32 mouse cellular contexts compared by ENCODE assay signal in genomic region chr19:14578698-14579097, GRCm38 (mm10). TPM values are rescaled to one million over a fixed set of nuclear protein-coding genes. Genes with fewer than 3 reads are reported as not detected.
DNase-seq lines count a peak whose midpoint lies in the region; ATAC-seq and TF ChIP-seq lines count a peak whose summit lies in the region.
"Had no signal": no experiment of that assay in that cellular context is flagged by ENCODE, and none has a peak within 500 bp of the region (broad histone marks: within the 10 kb centered on the region; RNA-seq: fewer than 3 reads in every experiment).

No protein-coding gene starts in this region.

- no peaks in the 10 kb centered on the region for H3K9me3 ChIP-seq in embryonic facial prominence, embryonic 10.5 days
- H3K9me3 ChIP-seq in heart, embryonic 11.5 days (replicated peaks; ENCODE audit: control insufficient read depth, low read length) = no peaks in the 10 kb centered on the region
- H3K9me3 ChIP-seq: embryonic facial prominence, embryonic 12.5 days; embryonic facial prominence, embryonic 15.5 days; forebrain, embryonic 10.5 days; forebrain, embryonic 13.5 days; heart, embryonic 12.5 days; heart, embryonic 15.5 days had no signal

- peak overlapping the region; percentile 81 for H3K27ac ChIP-seq in embryonic fibroblast, embryonic 13.5 days (ENCODE audit: insufficient read depth, low read length)
- no peak overlapping the region for H3K27ac ChIP-seq in embryonic facial prominence, embryonic 10.5 days (replicated peaks)
- no peak overlapping the region for H3K27ac ChIP-seq in heart, embryonic 11.5 days (ENCODE audit: low read depth, low read length)
- H3K27ac ChIP-seq: embryonic facial prominence, embryonic 12.5 days; embryonic facial prominence, embryonic 15.5 days; forebrain, embryonic 10.5 days; forebrain, embryonic 13.5 days; gastrocnemius, adult 2 months; heart, embryonic 15.5 days; hindbrain, embryonic 14.5 days; hindbrain, postnatal 0 days had no signal

- TF ChIP-seq CTCF in embryonic fibroblast, embryonic 13.5 days (IDR thresholded peaks at IDR 0.05; ENCODE audit: borderline replicate concordance, insufficient read depth, low read length) = no peak

- peaks cover 10% of the 10 kb centered on the region for H3K4me1 ChIP-seq in embryonic fibroblast, embryonic 13.5 days (ENCODE audit: control insufficient read depth, insufficient read depth, low read length)
- peaks cover 8% of the 10 kb centered on the region for H3K4me1 ChIP-seq in embryonic facial prominence, embryonic 10.5 days
- no peaks in the 10 kb centered on the region for H3K4me1 ChIP-seq in heart, embryonic 11.5 days (ENCODE audit: control insufficient read depth, insufficient read depth, low read length)
- H3K4me1 ChIP-seq: embryonic facial prominence, embryonic 12.5 days; embryonic facial prominence, embryonic 15.5 days; forebrain, embryonic 13.5 days; heart, embryonic 15.5 days had no signal

- no peak overlapping the region for H3K4me2 ChIP-seq in heart, embryonic 11.5 days
- H3K4me2 ChIP-seq: embryonic facial prominence, embryonic 12.5 days; embryonic facial prominence, embryonic 15.5 days; forebrain, embryonic 13.5 days; heart, embryonic 12.5 days; heart, embryonic 15.5 days; hindbrain, embryonic 14.5 days had no signal

- TF ChIP-seq POLR2A in embryonic fibroblast, embryonic 13.5 days (IDR thresholded peaks at IDR 0.05; ENCODE audit: low read depth, low read length) = no peak

- peaks cover 46% of the 10 kb centered on the region for H3K36me3 ChIP-seq in embryonic facial prominence, embryonic 10.5 days (replicated peaks)
- H3K36me3 ChIP-seq in heart, embryonic 11.5 days (ENCODE audit: control insufficient read depth, insufficient read depth, low read length) = 0 out of 2 replicates have a peak, but pooled peaks cover 2% of the 10 kb centered on the region
- H3K36me3 ChIP-seq: heart, embryonic 15.5 days had no signal

- H3K27me3 ChIP-seq in embryonic facial prominence, embryonic 10.5 days (replicated peaks; ENCODE audit: low read depth, poor library complexity, severe bottlenecking) = no peaks in the 10 kb centered on the region
- H3K27me3 ChIP-seq in heart, embryonic 11.5 days (ENCODE audit: control insufficient read depth, insufficient read depth, low read length) = no peaks in the 10 kb centered on the region
- H3K27me3 ChIP-seq: embryonic facial prominence, embryonic 12.5 days; embryonic facial prominence, embryonic 15.5 days; forebrain, embryonic 13.5 days; heart, embryonic 12.5 days; heart, embryonic 15.5 days had no signal

- peak; percentile 71 for DNase-seq in 3T3-L1 (ENCODE audit: low read depth, low spot score)
- peak; percentile 70 for DNase-seq in Muller cell, postnatal 12 days (ENCODE audit: inconsistent ontology term)
- DNase-seq in neural tube, embryonic 10.5 days (ENCODE audit: extremely low spot score, low spot score) = no peak
- DNase-seq in embryonic facial prominence, embryonic 10.5 days (ENCODE audit: low spot score) = no peak
- DNase-seq in testis, postnatal 10 days (ENCODE audit: low spot score) = no peak
- DNase-seq: adrenal gland, adult 2 months; adrenal gland, postnatal 14 days; cerebellum, adult 11 months; cerebellum, adult 8-10 months; cerebellum, postnatal 10 days; cerebellum, postnatal 36 days; gastrocnemius, adult 2 months; gastrocnemius, postnatal 36 days; heart, adult 11 months; heart, postnatal 10 days; heart, postnatal 36 days; kidney, adult 8-10 months had no signal

- H3K9ac ChIP-seq in heart, embryonic 11.5 days (ENCODE audit: low read depth, low read length) = no peak overlapping the region
- H3K9ac ChIP-seq: embryonic facial prominence, embryonic 12.5 days; embryonic facial prominence, embryonic 15.5 days; forebrain, embryonic 13.5 days; heart, embryonic 12.5 days; heart, embryonic 15.5 days; hindbrain, embryonic 14.5 days had no signal

- 92% methylated on average over 5 of the region's 5 CpGs for WGBS in embryonic facial prominence, embryonic 10.5 days
- WGBS in heart, embryonic 11.5 days (ENCODE audit: insufficient replicate concordance) = 83% methylated on average over 5 of the region's 5 CpGs

- no peak overlapping the region for H3K4me3 ChIP-seq in embryonic fibroblast, embryonic 13.5 days (ENCODE audit: insufficient read depth, low read length)
- no peak overlapping the region for H3K4me3 ChIP-seq in embryonic facial prominence, embryonic 10.5 days
- no peak overlapping the region for H3K4me3 ChIP-seq in heart, embryonic 11.5 days (ENCODE audit: low read depth, low read length)
- H3K4me3 ChIP-seq: embryonic facial prominence, embryonic 12.5 days; embryonic facial prominence, embryonic 15.5 days; erythroblast, embryonic 14.5 days; forebrain, embryonic 10.5 days; forebrain, embryonic 13.5 days; gastrocnemius, adult 2 months; heart, embryonic 12.5 days; heart, embryonic 15.5 days had no signal

- peak; percentile 42; a peak in 1 of 4 replicates for ATAC-seq in hematopoietic stem cell, adult 5-6 weeks (replicated peaks in 1 of 2; ENCODE audit: insufficient read depth in 1 of 2, low FRiP score in 2 of 2, low TSS enrichment in 1 of 2, low read depth in 1 of 2, poor library complexity in 2 of 2, severe bottlenecking in 2 of 2)
- no peak for ATAC-seq in heart, embryonic 11.5 days (replicated peaks; ENCODE audit: insufficient number of reproducible peaks, low FRiP score, low TSS enrichment)
- ATAC-seq: forebrain, embryonic 13.5 days; forebrain, embryonic 16.5 days; hindbrain, postnatal 0 days; inflammation-experienced regulatory T-cells, adult 6 months; intestine, embryonic 16.5 days had no signal

RNA-seq across cellular contexts. Expression of gene Tle4, which starts 19.2 kb away (rescaled TPM):
- 7.1 and 7.2 TPM in 2 replicates for polyA plus RNA-seq in embryonic fibroblast, embryonic 13.5 days (2011; ENCODE audit: insufficient read length, low read depth, missing spikeins)
- total RNA-seq in hematopoietic stem cell, adult 5-6 weeks (2017) = 21.5 and 35.5 TPM in 2 replicates
- polyA plus RNA-seq in embryonic facial prominence, embryonic 10.5 days (2016; fragmentation: Nextera tagmentation; extraction: Ambion mirVana) = 19.4 and 21.7 TPM in 2 replicates
- polyA plus RNA-seq in heart, embryonic 11.5 days (2014; fragmentation: Nextera tagmentation; extraction: Ambion mirVana) = 9.4 and 9.7 TPM in 2 replicates

Comparison
In these comparisons a context has a peak if more than half of its experiments do, and no peak if none do; other contexts are left out.
1. DNase-seq: peak in 3T3-L1 (single experiment) and Muller cell, postnatal 12 days (single experiment); none in neural tube, embryonic 10.5 days (single experiment), embryonic facial prominence, embryonic 10.5 days (single experiment) and testis, postnatal 10 days (single experiment).